Mouse (Mus musculus) kidney, adult 2 months (tissue): Measurements from ENCODE around the gene Cdc42.

Experiments
- CTCF ChIP-seq: fragments of 200-500 bp; conservative IDR thresholded peaks from 2 replicates; pipeline ENCODE4 v1.5.1; 2011; ENCODE audit warnings: low read depth, mild to moderate bottlenecking, control low read depth, low read length, moderate library complexity, mixed read lengths; ENCODE audit not compliant: insufficient read depth, insufficient read length
- POLR2A ChIP-seq: fragments of 200-500 bp; IDR thresholded peaks from one replicate; pipeline ENCODE4 v1.6.1; 2011; ENCODE audit warnings: low read depth, low read length, control low read depth

GRCm38 (mm10) chr4:137367275-137368088 is 10.0 kb upstream of the Cdc42 start:
- TF ChIP-seq POLR2A (no peak), CTCF (no peak)
